Mouse (Mus musculus): ENCODE data around the gene Klrb1b. TPM values are rescaled to one million over a fixed set of nuclear protein-coding genes. Genes with fewer than 3 reads are reported as not detected.
A peak's percentile ranks its signal among the peaks of the same experiment; 100 is the strongest.
"Not testable (repeated sequence)": the region's sequence is repeated elsewhere in the genome, so short reads cannot be mapped to it uniquely, and the experiment has no call there.

The Klrb1b gene
- polyA plus RNA-seq, 1 experiment from 2014 or later, result 0.49 TPM

DNA sequence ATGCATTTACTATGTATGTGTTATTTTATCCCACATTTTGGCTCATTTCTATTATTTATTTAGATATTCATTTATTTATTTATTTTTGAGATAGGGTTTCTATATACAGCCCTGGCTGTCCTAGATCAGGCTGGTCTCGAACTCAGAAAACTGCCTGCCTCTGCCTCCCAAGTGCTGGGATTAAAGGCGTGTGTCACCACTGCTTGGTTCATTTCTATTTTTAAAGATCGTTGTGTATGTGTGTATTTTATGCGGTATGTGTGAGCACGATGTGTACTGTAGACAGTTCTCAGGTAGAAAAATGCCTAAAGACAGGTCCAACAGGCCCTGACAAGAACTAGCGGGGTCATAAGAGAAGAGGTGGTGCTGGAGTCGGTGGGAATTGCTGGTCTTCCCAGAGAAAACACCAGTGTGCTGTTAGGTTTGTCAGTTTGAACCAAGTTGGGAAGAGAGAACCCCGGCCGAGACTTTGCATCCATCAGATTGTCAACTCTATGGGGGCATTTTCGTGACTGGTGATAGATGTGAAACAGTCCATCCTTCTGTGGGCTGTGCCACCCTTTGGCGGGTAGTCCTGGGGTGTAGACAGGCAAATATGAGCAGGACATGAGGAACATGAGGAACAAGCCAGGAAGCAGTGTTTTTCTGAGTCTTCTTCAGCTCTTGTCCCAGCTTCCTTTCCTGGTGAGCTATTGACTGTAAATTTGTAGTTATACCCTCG, 28.8 kb downstream of the Klrb1b start:
- Histone ChIP-seq H3K4me3 (ENCODE audit: low read length) (no peak overlapping the region), H3K27ac (ENCODE audit: low read length) (no peak overlapping the region), H3K4me1 (ENCODE audit: control insufficient read depth, insufficient read depth, low read length) (peaks cover 9% of the 10 kb centered on the region), H3K9me3 (replicated peaks; ENCODE audit: control insufficient read depth, low read length) (no peaks in the 10 kb centered on the region), H3K9ac (ENCODE audit: low read length) (no peak overlapping the region), H3K27me3 (ENCODE audit: control insufficient read depth, insufficient read depth, low read length) (no peaks in the 10 kb centered on the region), H3K4me2 (ENCODE audit: low read depth, low read length) (peak overlapping the region; percentile 59; the same call in 1 of the 2 replicates), H3K36me3 (ENCODE audit: control insufficient read depth, insufficient read depth) (no peaks in the 10 kb centered on the region)
- ATAC-seq (replicated peaks; ENCODE audit: extremely low read depth, insufficient read depth, low FRiP score), result no peak
- 72% methylated on average over 12 of the region's 12 CpGs for WGBS

DNA sequence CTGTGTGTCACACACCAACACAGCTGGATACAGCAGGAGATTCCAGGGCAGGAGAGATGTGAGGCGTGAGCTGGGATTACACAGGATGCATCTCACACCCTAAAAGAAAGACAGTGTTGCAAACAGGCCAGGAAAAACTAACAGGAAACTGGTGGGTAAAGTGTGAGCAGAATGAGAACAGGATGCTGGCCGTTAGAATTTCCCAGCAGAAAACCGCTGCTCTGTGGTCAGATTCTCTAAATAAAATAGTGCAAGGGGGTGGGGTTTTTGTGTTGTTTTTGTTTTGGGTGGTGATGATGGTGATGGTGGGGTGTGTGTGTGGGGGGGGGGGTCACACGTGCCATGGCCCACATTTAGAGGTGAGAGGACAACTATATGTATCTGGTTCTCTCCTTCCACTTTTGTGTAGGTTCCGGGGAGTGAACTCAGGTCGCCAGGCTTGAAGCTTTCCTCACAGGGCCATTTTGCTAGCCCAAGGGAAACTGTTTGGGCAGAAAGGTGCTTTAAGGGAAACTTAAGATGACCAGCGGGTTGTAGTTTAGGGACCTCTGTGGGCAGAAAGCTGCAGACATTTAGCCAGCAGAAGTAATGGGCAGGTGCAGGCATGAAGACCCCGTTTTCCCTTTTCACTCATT, 29.7 kb downstream of the Klrb1b start:
- Histone ChIP-seq H3K27me3 (ENCODE audit: control insufficient read depth, insufficient read depth, low read length) (no peaks in the 10 kb centered on the region), H3K9me3 (replicated peaks; ENCODE audit: control insufficient read depth, low read length) (no peaks in the 10 kb centered on the region), H3K4me3 (ENCODE audit: low read length) (no peak overlapping the region), H3K4me1 (ENCODE audit: control insufficient read depth, insufficient read depth, low read length) (peaks cover 9% of the 10 kb centered on the region), H3K9ac (ENCODE audit: low read length) (no peak overlapping the region), H3K27ac (ENCODE audit: low read length) (peak overlapping the region; percentile 28; the same call in 1 of the 2 replicates), H3K4me2 (ENCODE audit: low read depth, low read length) (no peak overlapping the region), H3K36me3 (ENCODE audit: control insufficient read depth, insufficient read depth) (no peaks in the 10 kb centered on the region)
- no peak for ATAC-seq (replicated peaks; ENCODE audit: extremely low read depth, insufficient read depth, low FRiP score)
- WGBS, result 68% methylated on average over 8 of the region's 8 CpGs

DNA sequence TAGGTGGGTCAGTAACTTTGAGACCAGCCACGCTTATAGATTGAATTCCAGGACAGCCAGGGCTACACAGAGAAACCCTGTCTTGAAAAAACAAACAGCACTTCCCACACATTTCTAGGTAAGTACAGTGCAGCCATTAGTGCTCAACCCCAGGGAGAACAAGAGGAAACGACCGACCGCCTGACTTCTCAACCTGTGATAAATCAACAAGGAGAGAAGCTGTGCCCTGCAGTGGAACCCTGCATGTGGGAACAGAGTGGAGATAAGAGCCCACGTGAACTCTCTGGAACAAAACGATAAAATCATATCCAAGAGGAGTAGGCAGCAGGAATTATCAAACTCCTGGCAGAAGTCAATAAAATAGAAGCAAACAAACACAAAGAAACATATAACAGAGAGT, 32.4 kb downstream of the Klrb1b start:
- WGBS, result 15% methylated on average over 6 of the region's 6 CpGs
- Histone ChIP-seq H3K9me3 (replicated peaks; ENCODE audit: control insufficient read depth, low read length) (no peaks in the 10 kb centered on the region), H3K4me1 (ENCODE audit: control insufficient read depth, insufficient read depth, low read length) (peaks cover 6% of the 10 kb centered on the region), H3K36me3 (ENCODE audit: control insufficient read depth, insufficient read depth) (no peaks in the 10 kb centered on the region), H3K27ac (ENCODE audit: low read length) (no peak overlapping the region), H3K9ac (ENCODE audit: low read length) (no peak overlapping the region), H3K4me3 (ENCODE audit: low read length) (no peak overlapping the region), H3K27me3 (ENCODE audit: control insufficient read depth, insufficient read depth, low read length) (no peaks in the 10 kb centered on the region), H3K4me2 (ENCODE audit: low read depth, low read length) (no peak overlapping the region)
- no peak for ATAC-seq (replicated peaks; ENCODE audit: extremely low read depth, insufficient read depth, low FRiP score)

DNA sequence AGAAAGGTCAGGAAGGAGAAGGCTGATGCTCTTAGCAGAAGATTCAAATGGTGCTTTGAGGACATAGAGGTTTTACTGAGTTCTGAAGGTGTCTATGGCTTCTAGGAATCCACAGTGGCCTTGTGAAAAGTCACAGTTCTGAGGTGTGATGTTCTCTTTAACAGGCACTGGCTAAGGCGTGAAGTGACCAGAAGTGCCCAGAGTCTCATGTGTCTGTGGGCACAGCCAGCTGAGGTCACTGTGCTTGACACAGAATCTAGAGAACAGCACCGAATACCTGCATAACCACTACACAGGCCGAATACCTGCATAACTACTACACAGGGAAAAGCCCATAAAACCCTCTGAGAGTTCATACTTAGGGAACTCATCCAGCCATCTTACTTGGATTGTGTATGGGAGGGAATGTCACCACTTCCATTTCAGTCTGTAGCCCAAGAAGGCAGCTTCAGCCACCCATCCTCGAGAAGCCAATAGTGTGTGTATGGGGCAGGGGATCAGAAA, 35.6 kb downstream of the Klrb1b start:
- not testable (repeated sequence) for H3K9ac ChIP-seq (ENCODE audit: low read length); H3K4me2 ChIP-seq (ENCODE audit: low read depth, low read length); H3K9me3 ChIP-seq (replicated peaks; ENCODE audit: control insufficient read depth, low read length); H3K27ac ChIP-seq (ENCODE audit: low read length); H3K4me1 ChIP-seq (ENCODE audit: control insufficient read depth, insufficient read depth, low read length); H3K27me3 ChIP-seq (ENCODE audit: control insufficient read depth, insufficient read depth, low read length); H3K4me3 ChIP-seq (ENCODE audit: low read length); H3K36me3 ChIP-seq (ENCODE audit: control insufficient read depth, insufficient read depth); ATAC-seq (replicated peaks; ENCODE audit: extremely low read depth, insufficient read depth, low FRiP score)
- 81% methylated on average over 4 of the region's 4 CpGs for WGBS

DNA sequence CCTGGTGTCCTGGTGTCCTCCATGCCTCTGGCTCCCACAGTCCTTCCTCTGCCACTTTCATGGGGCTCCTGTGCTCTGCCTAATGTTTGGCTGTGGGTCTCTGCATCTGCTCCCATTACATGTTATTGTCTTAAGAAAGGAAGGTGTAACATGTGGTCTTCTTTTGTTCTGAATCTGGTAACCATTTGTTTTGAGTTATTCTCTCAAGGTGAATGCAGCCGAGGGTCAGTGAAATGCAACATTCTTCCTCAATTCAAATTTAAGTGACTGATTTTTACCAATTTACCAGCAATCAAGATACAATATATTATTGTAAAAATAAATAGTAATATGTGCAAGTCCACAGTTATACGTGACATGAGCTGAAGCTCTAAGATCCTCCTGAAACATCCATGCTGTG, 37.0 kb downstream of the Klrb1b start, which contains the start of gene Klrb1c:
TSS of gene Klrb1c (minus strand) at position 101 of the 400 bp plus-strand sequence.
- no peaks in the 10 kb centered on the region for H3K27me3 ChIP-seq (ENCODE audit: control insufficient read depth, insufficient read depth, low read length)
- H3K4me2 ChIP-seq (ENCODE audit: low read depth, low read length), result no peak within 1 kb of the TSS
- H3K9me3 ChIP-seq (replicated peaks; ENCODE audit: control insufficient read depth, low read length), result no peaks in the 10 kb centered on the region
- no peak within 1 kb of the TSS for H3K27ac ChIP-seq (ENCODE audit: low read length)
- peaks cover 2% of the 10 kb centered on the region for H3K4me1 ChIP-seq (ENCODE audit: control insufficient read depth, insufficient read depth, low read length)
- H3K4me3 ChIP-seq (ENCODE audit: low read length), result no peak within 1 kb of the TSS
- no peaks in the 10 kb centered on the region for H3K36me3 ChIP-seq (ENCODE audit: control insufficient read depth, insufficient read depth)
- no peak within 1 kb of the TSS for H3K9ac ChIP-seq (ENCODE audit: low read length)
- ATAC-seq (replicated peaks; ENCODE audit: extremely low read depth, insufficient read depth, low FRiP score), result no peak
- 87% methylated on average over 2 of the region's 2 CpGs for WGBS

DNA sequence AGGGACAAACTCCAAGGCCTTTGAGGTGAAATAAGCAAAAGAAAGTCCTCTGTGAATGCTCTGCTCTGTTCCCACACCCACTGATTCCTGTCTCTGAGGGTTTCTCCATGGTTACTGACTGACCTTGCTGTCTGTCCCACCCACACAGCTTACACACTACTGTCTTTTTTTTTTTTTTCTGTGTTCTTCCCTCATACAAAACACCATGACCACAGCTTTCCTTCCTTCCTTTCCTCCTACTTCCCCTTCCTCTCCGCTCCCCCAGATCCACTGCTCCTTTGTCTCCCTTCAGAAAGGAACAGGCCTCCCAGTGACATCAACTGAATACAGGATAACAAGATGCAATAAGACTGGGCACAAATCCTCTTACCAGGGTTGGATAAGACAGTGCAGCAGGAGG, 37.6 kb downstream of the Klrb1b start:
- Histone ChIP-seq H3K27ac (ENCODE audit: low read length) (no peak overlapping the region), H3K9ac (ENCODE audit: low read length) (no peak overlapping the region), H3K27me3 (ENCODE audit: control insufficient read depth, insufficient read depth, low read length) (no peaks in the 10 kb centered on the region), H3K4me3 (ENCODE audit: low read length) (no peak overlapping the region), H3K4me1 (ENCODE audit: control insufficient read depth, insufficient read depth, low read length) (no peaks in the 10 kb centered on the region; the same call in 1 of the 2 replicates), H3K9me3 (replicated peaks; ENCODE audit: control insufficient read depth, low read length) (no peaks in the 10 kb centered on the region), H3K36me3 (ENCODE audit: control insufficient read depth, insufficient read depth) (no peaks in the 10 kb centered on the region), H3K4me2 (ENCODE audit: low read depth, low read length) (no peak overlapping the region)
- ATAC-seq (replicated peaks; ENCODE audit: extremely low read depth, insufficient read depth, low FRiP score), result no peak
- 83% methylated on average over 1 of the region's 1 CpGs for WGBS

DNA sequence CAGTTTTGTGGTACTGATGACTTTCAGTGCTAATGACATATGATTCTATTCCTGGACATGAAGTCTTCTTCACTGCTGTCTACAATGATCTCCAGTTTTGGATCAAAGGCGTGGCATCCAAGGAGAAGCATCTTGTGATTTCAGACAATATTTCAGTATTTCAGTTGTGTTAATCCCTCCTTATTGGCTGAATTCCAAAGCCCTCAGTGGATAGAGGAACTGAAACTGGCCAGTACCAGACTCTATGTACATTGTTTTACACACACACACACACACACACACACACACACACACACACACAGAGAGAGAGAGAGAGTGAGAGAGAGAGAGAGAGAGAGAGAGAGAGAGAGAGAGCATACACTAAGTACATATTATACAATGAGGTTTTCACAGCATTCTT, 39.7 kb downstream of the Klrb1b start:
- H3K4me1 ChIP-seq (ENCODE audit: control insufficient read depth, insufficient read depth, low read length); H3K27me3 ChIP-seq (ENCODE audit: control insufficient read depth, insufficient read depth, low read length); H3K9me3 ChIP-seq (replicated peaks; ENCODE audit: control insufficient read depth, low read length); ATAC-seq (replicated peaks; ENCODE audit: extremely low read depth, insufficient read depth, low FRiP score); H3K36me3 ChIP-seq (ENCODE audit: control insufficient read depth, insufficient read depth); H3K4me3 ChIP-seq (ENCODE audit: low read length); H3K9ac ChIP-seq (ENCODE audit: low read length); H3K27ac ChIP-seq (ENCODE audit: low read length); H3K4me2 ChIP-seq (ENCODE audit: low read depth, low read length): not testable (repeated sequence)
- WGBS, result 86% methylated on average over 1 of the region's 1 CpGs

DNA sequence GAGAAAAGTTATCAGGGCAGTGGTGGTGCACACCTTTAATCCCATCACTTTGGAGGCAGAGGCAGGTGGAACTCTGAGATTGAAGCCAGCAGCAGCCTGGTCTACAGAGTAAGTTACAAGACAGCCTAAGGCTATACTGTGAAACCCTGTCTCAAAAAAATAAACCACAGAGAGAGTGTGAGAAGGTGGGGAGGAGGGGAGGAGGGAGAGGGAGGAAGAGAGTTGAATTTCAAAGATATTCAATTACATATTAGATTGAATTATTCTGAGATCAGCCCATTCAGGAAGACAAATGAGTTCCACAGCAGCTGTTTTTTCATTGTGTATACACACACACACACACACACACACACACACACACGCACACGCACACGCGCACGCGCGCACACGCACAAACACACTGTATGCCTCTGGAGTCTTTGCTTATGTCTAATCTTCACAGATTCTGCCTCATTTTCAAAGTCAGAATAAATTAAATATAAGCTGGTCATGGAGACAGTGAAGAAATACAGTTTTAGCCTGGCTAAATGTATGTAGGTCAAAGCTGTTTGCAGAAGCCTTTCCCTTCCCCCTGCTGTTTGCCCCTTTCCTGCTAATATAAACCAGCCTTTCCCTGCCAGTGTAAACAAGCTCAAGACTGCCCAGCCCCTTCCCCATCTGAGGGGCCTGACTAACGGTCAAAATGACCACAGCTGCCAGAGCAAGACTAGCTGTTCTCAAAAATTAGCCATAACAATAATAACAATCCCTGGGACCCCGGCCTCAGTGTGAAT, 56.5 kb downstream of the Klrb1b start:
- Histone ChIP-seq H3K4me3 (ENCODE audit: low read length) (no peak overlapping the region), H3K9me3 (replicated peaks; ENCODE audit: control insufficient read depth, low read length) (peaks cover 4% of the 10 kb centered on the region; the same call in 1 of the 2 replicates), H3K27me3 (ENCODE audit: control insufficient read depth, insufficient read depth, low read length) (no peaks in the 10 kb centered on the region), H3K4me2 (ENCODE audit: low read depth, low read length) (no peak overlapping the region), H3K27ac (ENCODE audit: low read length) (no peak overlapping the region), H3K4me1 (ENCODE audit: control insufficient read depth, insufficient read depth, low read length) (no peaks in the 10 kb centered on the region), H3K9ac (ENCODE audit: low read length) (no peak overlapping the region), H3K36me3 (ENCODE audit: control insufficient read depth, insufficient read depth) (no peaks in the 10 kb centered on the region)
- ATAC-seq (replicated peaks; ENCODE audit: extremely low read depth, insufficient read depth, low FRiP score), result no peak
- 81% methylated on average over 10 of the region's 10 CpGs for WGBS

DNA sequence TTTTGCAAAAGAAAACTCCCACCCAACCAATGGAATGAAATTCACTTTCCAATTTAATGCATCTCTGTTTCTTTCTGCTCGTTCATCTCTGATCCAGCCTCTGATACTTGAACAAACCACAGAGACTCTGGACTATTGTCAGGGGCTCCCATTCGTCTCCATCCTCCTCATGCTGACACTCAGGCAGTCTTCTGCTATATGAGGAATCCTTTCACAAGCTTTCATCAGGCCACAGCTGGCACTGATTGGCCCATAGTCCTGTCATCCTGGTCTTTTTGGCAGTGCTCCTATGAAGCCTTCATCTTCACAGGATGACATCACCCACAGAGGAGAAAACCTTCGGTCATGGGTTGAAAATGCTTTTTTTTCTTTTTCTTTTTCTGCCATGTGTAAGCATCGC, 58.1 kb downstream of the Klrb1b start:
- Histone ChIP-seq H3K4me3 (ENCODE audit: low read length) (no peak overlapping the region), H3K27ac (ENCODE audit: low read length) (no peak overlapping the region), H3K4me2 (ENCODE audit: low read depth, low read length) (no peak overlapping the region), H3K36me3 (ENCODE audit: control insufficient read depth, insufficient read depth) (no peaks in the 10 kb centered on the region), H3K9me3 (replicated peaks; ENCODE audit: control insufficient read depth, low read length) (peaks cover 2% of the 10 kb centered on the region; the same call in 1 of the 2 replicates), H3K4me1 (ENCODE audit: control insufficient read depth, insufficient read depth, low read length) (no peaks in the 10 kb centered on the region), H3K9ac (ENCODE audit: low read length) (no peak overlapping the region), H3K27me3 (ENCODE audit: control insufficient read depth, insufficient read depth, low read length) (no peaks in the 10 kb centered on the region)
- no peak for ATAC-seq (replicated peaks; ENCODE audit: extremely low read depth, insufficient read depth, low FRiP score)
- 65% methylated on average over 4 of the region's 4 CpGs for WGBS
